Mouse (Mus musculus): Measurements from ENCODE around the gene Fbxo28.

The Fbxo28 gene

GRCm38 (mm10) chr1:182345857-182346256 lies 4.4 kb upstream of the Fbxo28 start:
- in situ Hi-C loops (cut with MboI; ENCODE audit: low sequenced_read_pairs): no loop called here

- in situ Hi-C loops (cut with MboI; ENCODE audit: low sequenced_read_pairs): no loop called here
Measured at GRCm38 (mm10) chr1:182341993-182342392, 564 bp upstream of the Fbxo28 start.

- in situ Hi-C loops (cut with MboI; ENCODE audit: low sequenced_read_pairs): no loop called here
Measured at GRCm38 (mm10) chr1:182340281-182340680, 1.1 kb downstream of the Fbxo28 start.

- in situ Hi-C loops (cut with MboI; ENCODE audit: low sequenced_read_pairs): no loop called here
Measured at GRCm38 (mm10) chr1:182338961-182339565, 2.4 kb downstream of the Fbxo28 start.

GRCm38 (mm10) chr1:182333766-182334437 lies 7.5 kb downstream of the Fbxo28 start:
- in situ Hi-C loops (cut with MboI; ENCODE audit: low sequenced_read_pairs): no loop called here

GRCm38 (mm10) chr1:182332090-182333034 lies 9.1 kb downstream of the Fbxo28 start:
- in situ Hi-C loops (cut with MboI; ENCODE audit: low sequenced_read_pairs): no loop called here

- in situ Hi-C loops (cut with MboI; ENCODE audit: low sequenced_read_pairs): no loop called here
Measured at GRCm38 (mm10) chr1:182325919-182326318, 15.5 kb downstream of the Fbxo28 start.

GRCm38 (mm10) chr1:182324552-182324951 lies 16.9 kb downstream of the Fbxo28 start:
- in situ Hi-C loops (cut with MboI; ENCODE audit: low sequenced_read_pairs): no loop called here

GRCm38 (mm10) chr1:182323139-182323538 lies 18.3 kb downstream of the Fbxo28 start:
- in situ Hi-C loops (cut with MboI; ENCODE audit: low sequenced_read_pairs): no loop called here

GRCm38 (mm10) chr1:182314201-182314600 lies 27.2 kb downstream of the Fbxo28 start:
- in situ Hi-C loops (cut with MboI; ENCODE audit: low sequenced_read_pairs): no loop called here

- in situ Hi-C loops (cut with MboI; ENCODE audit: low sequenced_read_pairs): no loop called here
Measured at GRCm38 (mm10) chr1:182313181-182313580, 28.2 kb downstream of the Fbxo28 start.

- in situ Hi-C loops (cut with MboI; ENCODE audit: low sequenced_read_pairs): no loop called here
Measured at GRCm38 (mm10) chr1:182311376-182311775, 30.1 kb downstream of the Fbxo28 start.

- in situ Hi-C loops (cut with MboI; ENCODE audit: low sequenced_read_pairs): no loop called here
Measured at GRCm38 (mm10) chr1:182310316-182310715, 31.1 kb downstream of the Fbxo28 start.

- in situ Hi-C loops (cut with MboI; ENCODE audit: low sequenced_read_pairs): no loop called here
Measured at GRCm38 (mm10) chr1:182309403-182309802, 32.0 kb downstream of the Fbxo28 start.

- in situ Hi-C loops (cut with MboI; ENCODE audit: low sequenced_read_pairs): no loop called here
Measured at GRCm38 (mm10) chr1:182302916-182303315, 38.5 kb downstream of the Fbxo28 start.

- in situ Hi-C loops (cut with MboI; ENCODE audit: low sequenced_read_pairs): no loop called here
Measured at GRCm38 (mm10) chr1:182302176-182302870, 39.1 kb downstream of the Fbxo28 start.

GRCm38 (mm10) chr1:182297821-182298220 lies 43.6 kb downstream of the Fbxo28 start:
- in situ Hi-C loops (cut with MboI; ENCODE audit: low sequenced_read_pairs): no loop called here

GRCm38 (mm10) chr1:182297246-182297645 lies 44.2 kb downstream of the Fbxo28 start:
- in situ Hi-C loops (cut with MboI; ENCODE audit: low sequenced_read_pairs): no loop called here

- in situ Hi-C loops (cut with MboI; ENCODE audit: low sequenced_read_pairs): no loop called here
Measured at GRCm38 (mm10) chr1:182296816-182297215, 44.6 kb downstream of the Fbxo28 start.

GRCm38 (mm10) chr1:182296141-182296540 lies 45.3 kb downstream of the Fbxo28 start:
- in situ Hi-C loops (cut with MboI; ENCODE audit: low sequenced_read_pairs): no loop called here

- in situ Hi-C loops (cut with MboI; ENCODE audit: low sequenced_read_pairs): no loop called here
Measured at GRCm38 (mm10) chr1:182292291-182292690, 49.1 kb downstream of the Fbxo28 start.
